Mouse (Mus musculus) 3T3-L1 (cell line): ENCODE data around the gene Hydin.
"Not testable (repeated sequence)": the region's sequence is repeated elsewhere in the genome, so short reads cannot be mapped to it uniquely, and the experiment has no call there.

Experiments
- DNase-seq: peaks from one replicate; pipeline ENCODE4 v3.0.0-alpha.2; 2015; ENCODE audit warnings: low read depth, low spot score

The Hydin gene

GRCm38 (mm10) chr8:110333376-110333775 lies 66.6 kb downstream of the Hydin start:
- no peak for DNase-seq

- DNase-seq, result no peak
These were observed 72.7 kb downstream of the Hydin start for GRCm38 (mm10) chr8:110339447-110339846.

- no peak for DNase-seq
These were observed 73.4 kb downstream of the Hydin start for GRCm38 (mm10) chr8:110340090-110340703.

DNA sequence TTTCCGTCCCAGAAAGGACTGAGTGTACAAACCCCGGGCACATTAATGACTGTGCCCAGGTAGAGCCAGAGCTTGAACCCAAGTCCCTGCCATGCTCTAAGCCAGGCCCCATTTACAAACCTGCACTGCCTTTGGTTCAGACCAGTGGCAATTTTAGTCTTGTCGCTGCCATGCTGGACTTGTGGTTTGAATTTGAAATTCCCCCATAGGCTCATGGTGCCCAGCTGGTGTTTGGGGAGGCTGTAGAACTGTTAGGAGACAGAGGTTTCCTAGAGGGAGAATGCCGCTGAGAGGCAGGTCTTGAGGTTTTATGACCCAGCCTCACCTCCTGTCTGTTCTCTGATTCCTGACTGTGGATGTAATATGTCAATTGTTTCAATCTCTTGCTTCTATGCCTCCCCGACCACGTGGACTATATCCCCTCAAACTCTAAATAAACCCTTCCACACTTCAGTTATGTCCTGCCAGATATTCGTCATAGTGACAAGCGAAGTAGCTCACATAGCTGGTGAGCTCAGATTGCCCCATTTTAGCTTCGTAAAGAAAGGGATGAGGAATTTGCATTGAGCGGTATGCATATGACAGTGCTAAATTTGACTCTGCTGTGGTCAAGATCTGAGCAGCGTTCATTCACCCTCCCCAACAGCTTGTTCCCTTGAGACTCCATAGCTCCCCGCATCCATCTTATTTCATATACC lies 79.1 kb downstream of the Hydin start:
- DNase-seq, result no peak

DNA sequence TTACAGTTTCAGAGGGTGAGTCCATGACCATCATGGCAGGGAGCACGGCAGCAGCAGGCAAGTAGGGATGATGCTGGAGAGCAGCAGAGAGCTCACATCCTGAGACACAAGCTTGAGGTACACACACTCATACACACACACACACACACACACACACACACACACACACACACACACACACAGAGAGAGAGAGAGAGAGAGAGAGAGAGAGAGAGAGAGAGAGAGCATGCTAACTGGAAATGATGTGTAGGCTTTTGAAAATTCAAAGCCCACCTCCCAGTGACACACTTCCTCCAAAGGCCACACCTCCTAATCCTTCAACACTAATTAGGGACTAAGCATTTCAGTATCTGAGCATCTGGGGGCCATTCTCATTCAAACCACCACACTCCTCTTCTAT lies 80.1 kb downstream of the Hydin start:
- DNase-seq, result no peak

DNA sequence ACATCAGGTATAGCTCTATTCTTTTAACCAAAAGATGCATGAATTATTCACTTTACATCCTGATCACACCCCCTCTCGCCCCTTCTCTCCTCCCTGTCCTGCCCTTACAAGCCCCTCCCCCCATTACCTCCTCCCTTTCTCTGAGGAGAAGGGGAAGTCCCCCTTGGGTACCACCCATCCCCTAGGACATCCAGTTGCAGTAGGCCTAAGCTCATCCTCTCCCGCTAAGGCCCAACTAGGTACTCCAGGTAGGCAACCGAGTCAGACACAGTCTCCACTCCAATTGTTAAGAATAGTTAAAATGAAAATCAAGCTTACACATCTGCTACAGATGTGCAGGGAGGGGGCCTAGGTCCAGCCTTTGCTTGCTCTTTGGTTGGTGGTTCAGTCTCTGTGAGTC lies 83.9 kb downstream of the Hydin start:
- DNase-seq, result no peak

DNA sequence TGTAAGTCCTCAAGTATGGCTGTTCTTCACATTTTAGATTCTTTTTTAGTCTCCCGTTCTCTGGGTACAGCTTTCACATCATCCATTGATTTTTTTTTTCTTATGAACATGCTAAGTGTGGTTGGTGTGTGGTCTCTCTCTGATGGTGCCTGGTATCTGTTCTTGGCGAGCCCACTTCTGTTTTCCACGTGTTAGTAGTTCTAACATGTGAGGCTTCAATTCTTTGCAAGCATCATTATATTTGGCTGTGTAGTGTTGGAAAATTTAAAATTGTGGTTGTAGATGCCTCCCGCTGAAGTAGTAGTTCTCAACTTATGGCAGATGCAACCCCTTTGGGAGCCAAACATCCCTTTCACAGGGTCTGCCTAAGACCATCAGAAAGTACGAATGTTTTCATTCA lies 85.1 kb downstream of the Hydin start:
- no peak for DNase-seq

DNA sequence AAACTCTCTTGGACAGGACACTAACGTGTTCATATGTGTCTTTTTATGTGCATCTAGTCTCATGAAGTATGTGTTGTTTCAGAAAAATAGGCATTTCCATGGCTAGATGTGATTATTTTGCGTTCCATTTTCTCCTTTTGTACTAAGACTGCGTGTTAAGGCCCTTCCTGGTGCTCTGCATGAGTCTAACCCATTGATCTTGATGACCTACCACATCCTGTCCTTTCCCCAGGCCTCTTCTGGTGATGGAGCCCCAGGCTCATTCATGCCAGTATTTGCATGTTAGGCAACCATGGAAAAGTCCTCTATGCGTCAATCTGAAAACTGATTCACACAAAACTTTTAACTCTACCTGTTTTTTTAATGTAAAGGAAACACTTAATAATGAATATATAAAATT lies 96.2 kb downstream of the Hydin start:
- DNase-seq, result no peak

DNA sequence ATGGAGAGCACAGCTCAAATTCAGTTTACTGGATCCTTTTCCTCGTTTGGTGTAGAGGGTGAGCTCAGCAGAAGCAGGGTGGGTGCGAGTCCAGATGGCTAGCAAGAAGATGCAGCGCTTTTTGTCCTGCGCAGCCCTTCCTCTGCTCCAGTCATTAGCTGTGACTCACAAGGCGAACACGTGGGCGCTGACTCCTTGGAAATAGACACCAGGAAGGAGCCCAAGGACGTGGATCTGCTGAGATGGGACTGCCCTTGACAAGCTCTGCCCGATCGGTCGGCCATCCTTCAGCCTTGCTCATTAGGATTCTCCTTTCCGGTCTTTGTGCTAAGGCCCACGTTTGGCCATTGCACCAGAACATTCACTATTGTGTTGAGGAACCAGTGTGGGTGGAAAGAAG lies 106.1 kb downstream of the Hydin start:
- DNase-seq, result no peak

DNA sequence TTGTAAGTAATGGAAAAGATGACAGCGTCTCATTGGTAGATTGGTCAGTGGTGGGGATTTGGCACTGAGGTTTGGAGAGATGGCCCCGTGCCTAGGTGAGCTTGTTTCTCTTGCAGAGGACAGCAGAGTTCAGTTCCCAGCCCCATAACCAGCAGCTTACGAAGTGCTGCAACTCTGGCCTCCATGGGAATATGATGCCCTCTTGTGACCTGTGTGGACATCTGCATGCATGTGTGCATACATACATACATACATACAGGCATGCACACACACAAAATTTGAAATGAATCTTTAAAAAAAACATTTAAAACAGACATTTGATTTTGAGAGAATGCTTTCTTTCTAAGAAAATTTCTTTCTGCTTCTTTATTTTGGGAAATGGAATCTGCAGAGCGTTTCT lies 106.9 kb downstream of the Hydin start:
- no peak for DNase-seq

DNA sequence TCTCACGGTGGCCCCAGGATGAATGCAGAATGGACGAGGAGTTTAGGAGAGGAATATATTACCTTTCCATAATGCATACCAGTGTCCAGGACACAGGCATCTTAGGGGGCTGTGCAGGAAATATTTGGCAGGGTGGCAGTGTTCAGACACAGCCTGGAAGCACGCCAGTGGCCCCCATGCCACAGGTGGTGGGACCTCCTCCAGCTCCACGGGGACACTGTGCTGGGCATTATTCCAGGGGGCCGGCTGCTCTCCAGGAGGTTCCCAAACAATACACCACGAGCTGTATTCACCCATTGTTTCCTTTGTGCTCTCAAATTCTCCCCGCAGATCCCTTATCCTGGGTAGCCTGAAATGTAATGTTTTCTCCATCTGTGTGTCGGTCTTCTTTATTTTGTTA lies 116.0 kb downstream of the Hydin start:
- no peak for DNase-seq

- not testable (repeated sequence) for DNase-seq
These were observed 117.9 kb downstream of the Hydin start for GRCm38 (mm10) chr8:110384632-110385031.

DNA sequence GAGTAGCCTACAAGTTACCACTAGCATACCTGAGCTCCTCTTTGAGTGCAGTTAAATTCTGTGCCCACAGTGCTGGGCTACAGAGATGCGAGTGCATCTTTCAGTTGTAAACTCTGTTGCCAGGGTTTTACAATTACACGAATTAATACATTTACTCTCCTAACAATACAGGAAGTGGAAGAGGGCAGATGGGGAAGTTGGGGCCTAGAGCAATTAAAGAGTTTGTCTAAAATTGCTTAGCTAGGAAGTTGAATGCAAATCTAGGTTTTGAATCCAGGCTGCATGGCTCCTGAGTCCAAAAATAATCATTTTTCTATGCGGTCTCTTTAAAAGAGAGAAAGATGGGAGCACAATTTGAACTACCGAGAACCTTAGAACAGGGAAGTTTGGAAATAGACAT lies 128.9 kb downstream of the Hydin start:
- DNase-seq, result no peak

DNA sequence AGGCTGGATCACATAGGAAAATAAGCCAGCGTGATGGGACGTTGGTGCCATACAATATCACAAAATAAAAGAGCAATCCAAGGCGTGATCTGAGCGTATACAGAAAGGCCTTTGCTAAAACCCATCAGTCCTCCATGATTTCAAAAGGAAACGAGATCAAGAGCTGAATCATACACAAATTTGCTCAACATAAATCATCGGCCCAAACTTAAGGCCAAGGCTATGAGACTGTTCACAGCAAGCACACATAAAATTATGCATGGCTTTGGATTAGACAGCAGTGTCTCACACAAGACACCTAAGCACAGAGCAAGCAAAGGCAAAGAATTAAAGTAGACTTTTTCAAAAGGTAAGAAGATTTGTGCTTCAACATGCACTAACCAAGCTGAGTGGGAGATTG lies 133.8 kb downstream of the Hydin start:
- DNase-seq, result no peak

DNA sequence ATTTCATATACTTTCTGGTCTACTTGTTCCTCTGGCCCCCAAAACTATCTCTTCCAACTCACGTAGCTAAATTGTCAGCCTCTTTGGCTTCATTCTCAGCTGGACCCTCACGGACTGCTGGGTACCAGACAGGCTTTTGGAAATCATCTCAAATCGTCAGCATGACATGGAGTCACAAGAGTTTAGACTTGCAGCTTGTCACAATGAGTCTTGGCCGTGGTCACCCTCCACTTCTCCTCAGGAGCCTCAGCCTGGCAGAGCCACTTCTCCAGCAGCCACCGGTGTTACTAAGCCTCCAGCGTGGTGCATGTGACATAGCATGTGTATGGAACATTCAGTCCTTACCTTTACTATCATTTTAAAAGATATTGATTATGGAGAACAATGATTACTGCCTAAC lies 135.5 kb downstream of the Hydin start:
- no peak for DNase-seq

DNA sequence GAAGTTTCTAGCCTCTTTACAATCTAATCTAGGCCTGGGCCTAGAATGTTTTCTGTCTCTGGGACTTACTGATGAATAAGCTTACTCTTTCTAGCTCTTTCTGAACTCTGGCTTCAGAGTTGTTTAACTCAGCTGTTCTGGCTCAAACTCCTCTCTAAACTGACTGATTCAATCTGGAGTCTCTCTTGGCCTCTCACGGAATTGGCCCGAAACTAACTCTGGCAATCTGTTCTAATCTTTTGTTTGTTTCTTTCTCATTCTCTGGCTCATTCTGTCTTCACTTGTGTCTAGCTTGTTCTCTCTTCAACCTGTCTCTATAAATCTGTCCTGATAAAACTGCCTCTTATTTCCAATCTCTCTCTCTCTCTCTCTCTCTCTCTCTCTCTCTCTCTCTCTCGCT lies 137.7 kb downstream of the Hydin start:
- DNase-seq, result no peak

- no peak for DNase-seq
These were observed 148.3 kb downstream of the Hydin start for GRCm38 (mm10) chr8:110415121-110415520.

DNA sequence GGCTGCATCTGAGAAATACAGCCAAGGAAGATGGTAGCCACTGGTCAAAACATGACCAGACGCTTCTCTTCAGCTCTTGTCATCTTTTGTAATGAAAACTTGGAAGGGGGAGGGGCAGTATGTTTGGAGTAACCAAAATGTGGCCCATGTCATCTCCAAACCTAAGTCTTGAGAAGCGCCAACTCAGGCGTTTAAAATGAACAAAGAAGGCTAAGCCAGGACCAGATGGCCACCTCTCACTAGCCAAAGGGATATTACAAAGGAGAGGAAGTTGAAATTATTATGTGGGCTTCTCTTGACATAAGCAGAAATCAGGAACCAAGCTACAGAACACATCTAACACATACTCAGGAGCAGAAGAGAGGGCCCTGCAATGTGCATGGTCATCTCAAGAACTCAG lies 150.2 kb downstream of the Hydin start:
- DNase-seq, result no peak

DNA sequence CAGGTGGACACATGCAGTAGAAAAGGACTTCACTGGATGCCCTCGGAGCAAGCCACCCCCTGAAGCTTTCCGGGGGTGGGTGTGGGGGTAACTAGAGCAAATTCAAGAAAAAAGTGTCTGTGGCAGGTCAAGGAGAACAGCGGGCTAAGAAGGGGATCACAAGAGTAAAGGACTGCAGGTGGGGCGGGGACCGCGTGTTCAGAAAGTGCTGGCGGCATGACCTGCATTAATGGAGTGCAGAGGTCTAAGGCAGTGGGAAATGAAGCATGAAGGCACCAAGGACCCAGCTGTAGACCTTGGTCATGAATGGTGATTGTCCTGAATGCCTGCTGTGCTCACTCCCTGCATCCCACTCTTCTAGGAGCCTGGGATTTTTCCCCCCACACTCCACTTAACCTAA lies 151.0 kb downstream of the Hydin start:
- DNase-seq, result no peak

GRCm38 (mm10) chr8:110419711-110420110 lies 152.9 kb downstream of the Hydin start:
- DNase-seq, result peak; percentile 5

DNA sequence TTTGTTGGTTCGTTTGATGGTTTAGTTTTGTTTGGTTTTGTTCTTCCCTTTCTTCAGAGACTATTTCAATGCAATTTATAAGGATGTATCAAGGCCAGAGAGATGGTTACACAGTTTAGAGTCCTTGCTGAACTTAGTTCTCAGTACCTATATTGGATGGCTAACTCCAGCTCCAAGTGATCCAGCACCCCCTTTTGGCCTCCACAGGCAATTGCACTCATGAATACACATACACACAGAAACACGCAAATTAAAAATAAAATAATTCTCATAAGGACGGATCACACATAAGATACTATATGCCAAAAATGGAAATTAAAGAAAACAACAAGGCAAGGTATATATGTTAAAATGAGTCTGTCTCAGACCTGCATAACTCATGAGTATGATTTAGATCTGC lies 153.4 kb downstream of the Hydin start:
- DNase-seq, result no peak

DNA sequence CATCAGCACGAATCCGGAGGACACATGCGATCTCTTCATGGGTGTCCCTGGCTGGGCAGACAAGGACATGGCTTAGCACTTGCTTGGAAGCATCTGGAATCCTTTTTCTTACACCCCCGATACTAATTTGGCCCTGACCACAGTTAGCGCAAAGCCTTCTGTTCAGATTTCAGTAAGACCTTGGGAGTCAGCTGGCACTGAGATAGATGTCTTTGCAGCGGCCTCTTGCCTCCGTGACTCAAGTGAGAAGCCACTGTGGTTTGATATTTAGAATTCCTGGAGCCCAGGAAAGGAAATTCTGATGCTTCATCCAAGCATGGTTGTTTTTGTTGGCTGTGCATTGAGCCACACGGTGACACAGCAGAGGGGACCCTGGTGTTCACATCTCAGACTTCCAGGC lies 157.4 kb downstream of the Hydin start:
- no peak for DNase-seq

DNA sequence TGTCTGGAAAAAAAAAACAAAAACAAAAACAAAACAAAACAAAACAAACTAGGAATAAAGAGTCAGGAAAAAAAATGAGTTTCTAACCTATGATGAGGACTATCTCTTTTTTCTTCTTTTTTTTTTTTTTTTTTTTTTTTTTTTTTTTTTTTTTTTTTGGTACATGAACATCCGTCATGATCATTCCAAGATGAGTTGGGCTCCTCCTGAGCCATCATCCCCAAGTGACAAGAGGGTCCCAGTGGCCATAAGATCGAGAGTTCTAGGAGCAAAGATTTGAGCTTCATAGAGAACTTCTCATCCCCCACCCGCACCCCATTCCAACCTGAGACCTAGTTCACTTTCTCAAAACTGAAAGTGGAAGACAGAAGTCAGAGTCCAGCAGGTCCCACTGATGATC lies 164.6 kb downstream of the Hydin start:
- no peak for DNase-seq

GRCm38 (mm10) chr8:110440528-110440927 lies 173.8 kb downstream of the Hydin start:
- no peak for DNase-seq
